Mouse (Mus musculus) intestine, postnatal 0 days (tissue): Measurements from ENCODE around the gene Orm3. TPM values are rescaled to one million over a fixed set of nuclear protein-coding genes. Genes with fewer than 3 reads are reported as not detected.
A peak's percentile ranks its signal among the peaks of the same experiment; 100 is the strongest.

Experiments used
- ATAC-seq: fragments of 200-750 bp; cut with Nextera tagmentation; 2 replicates; pipeline ENCODE4 v1.8.0; 2017; ENCODE audit warnings: mild to moderate bottlenecking, moderate TSS enrichment, moderate library complexity
- H3K27ac ChIP-seq: fragments of 300-500 bp; sonication (generic); 2 replicates; pipeline ENCODE4 v1.5.1; 2014; ENCODE audit warnings: mild to moderate bottlenecking, low read depth, low read length, moderate library complexity
- H3K27me3 ChIP-seq: fragments of 300-500 bp; sonication (generic); replicated peaks from 2 replicates; pipeline ENCODE4 v1.6.1; 2014; ENCODE audit warnings: low read length, mixed read lengths; ENCODE audit not compliant: control insufficient read depth, insufficient read depth
- H3K36me3 ChIP-seq: fragments of 300-500 bp; sonication (generic); 2 replicates; pipeline ENCODE4 v1.6.1; 2014; ENCODE audit warnings: mild to moderate bottlenecking, moderate library complexity; ENCODE audit not compliant: control insufficient read depth, insufficient read depth
- H3K4me1 ChIP-seq: fragments of 300-500 bp; sonication (generic); replicated peaks from 2 replicates; pipeline ENCODE4 v1.6.1; 2014; ENCODE audit warnings: antibody characterized with exemption, low read length, mixed read lengths; ENCODE audit not compliant: control insufficient read depth, insufficient read depth
- H3K4me2 ChIP-seq: fragments of 300-500 bp; sonication (generic); replicated peaks from 2 replicates; pipeline ENCODE4 v1.6.1; 2014; ENCODE audit warnings: low read depth, mild to moderate bottlenecking, moderate library complexity
- H3K4me3 ChIP-seq: fragments of 300-500 bp; sonication (generic); 2 replicates; pipeline ENCODE4 v1.5.1; 2014; ENCODE audit warnings: low read depth, low read length
- H3K9ac ChIP-seq: fragments of 300-500 bp; sonication (generic); 2 replicates; pipeline ENCODE4 v1.6.1; 2014; ENCODE audit warnings: mild to moderate bottlenecking, low read depth, low read length
- H3K9me3 ChIP-seq: fragments of 300-500 bp; sonication (generic); 2 replicates; pipeline ENCODE4 v1.6.1; 2016; ENCODE audit warnings: mixed run types; ENCODE audit not compliant: control insufficient read depth
- CTCF ChIP-seq: sonication (generic); IDR thresholded peaks from 2 replicates; pipeline ENCODE4 v1.5.1; 2016; ENCODE audit warnings: low read depth, mild to moderate bottlenecking, control low read depth, antibody characterized with exemption, moderate library complexity
- WGBS: fragments of 180-500 bp; shearing (Covaris S2); extraction: QIAGEN DNeasy Blood & Tissue Kit; methylation state at CpG from one replicate; pipeline ENCODE4 v1.1.7; 2014; 5-methylcytosine and 5-hydroxymethylcytosine counted together
- polyA plus RNA-seq: library from polyadenylated mRNA; unstranded; fragments of >200 nt; fragmentation: Nextera tagmentation; extraction: Ambion mirVana; gene quantifications from 2 replicates; pipeline ENCODE4 v1.2.1, GENCODE M21; 2015

The Orm3 gene
- polyA plus RNA-seq, 1 experiment from 2014 or later = not detected

GRCm38 (mm10) chr4:63399691-63400270 is 43.8 kb downstream of the Orm3 start:
- WGBS = 73% methylated on average over 8 of the region's 8 CpGs
- Histone ChIP-seq H3K27me3 (no peaks in the 10 kb centered on the region), H3K9me3 (no peaks in the 10 kb centered on the region), H3K4me2 (no peak overlapping the region), H3K4me3 (no peak overlapping the region), H3K27ac (no peak overlapping the region), H3K4me1 (no peaks in the 10 kb centered on the region; the same call in 1 of the 2 replicates), H3K36me3 (peaks cover 7% of the 10 kb centered on the region), H3K9ac (no peak overlapping the region)
- no peak for TF ChIP-seq CTCF
- ATAC-seq = no peak

GRCm38 (mm10) chr4:63400541-63401306 is 44.8 kb downstream of the Orm3 start:
- WGBS = 86% methylated on average over 18 of the region's 18 CpGs
- Histone ChIP-seq H3K4me3 (no peak overlapping the region), H3K36me3 (no peaks in the 10 kb centered on the region), H3K27me3 (no peaks in the 10 kb centered on the region), H3K4me1 (no peaks in the 10 kb centered on the region; the same call in 1 of the 2 replicates), H3K9ac (no peak overlapping the region), H3K4me2 (no peak overlapping the region), H3K27ac (no peak overlapping the region), H3K9me3 (no peaks in the 10 kb centered on the region)
- ATAC-seq = no peak
- TF ChIP-seq CTCF = no peak

- no peak overlapping the region for H3K4me3 ChIP-seq
- no peaks in the 10 kb centered on the region for H3K9me3 ChIP-seq
- peaks cover 2% of the 10 kb centered on the region; the same call in 1 of the 2 replicates for H3K4me1 ChIP-seq
- no peak overlapping the region for H3K9ac ChIP-seq
- TF ChIP-seq CTCF = no peak
- H3K4me2 ChIP-seq = no peak overlapping the region
- H3K27ac ChIP-seq = peak overlapping the region; percentile 21
- no peaks in the 10 kb centered on the region for H3K36me3 ChIP-seq
- ATAC-seq = no peak
- 64% methylated on average over 6 of the region's 6 CpGs for WGBS
- no peaks in the 10 kb centered on the region for H3K27me3 ChIP-seq
Measured at GRCm38 (mm10) chr4:63401620-63402019, 45.7 kb downstream of the Orm3 start.

- Histone ChIP-seq H3K9me3 (no peaks in the 10 kb centered on the region), H3K4me1 (peaks cover 2% of the 10 kb centered on the region; the same call in 1 of the 2 replicates), H3K27ac (peak overlapping the region; percentile 80; the same call in 1 of the 2 replicates), H3K4me3 (no peak overlapping the region), H3K36me3 (no peaks in the 10 kb centered on the region), H3K4me2 (peak overlapping the region; percentile 57), H3K27me3 (no peaks in the 10 kb centered on the region), H3K9ac (no peak overlapping the region)
- 80% methylated on average over 9 of the region's 10 CpGs for WGBS
- no peak for TF ChIP-seq CTCF
- no peak for ATAC-seq
Measured at GRCm38 (mm10) chr4:63402056-63402455, 46.1 kb downstream of the Orm3 start.

GRCm38 (mm10) chr4:63402558-63402957 is 46.6 kb downstream of the Orm3 start:
- H3K4me3 ChIP-seq = peak overlapping the region; percentile 26
- peak overlapping the region; percentile 80 for H3K27ac ChIP-seq
- TF ChIP-seq CTCF = no peak
- peak overlapping the region; percentile 57 for H3K4me2 ChIP-seq
- no peak overlapping the region for H3K9ac ChIP-seq
- H3K27me3 ChIP-seq = no peaks in the 10 kb centered on the region
- H3K36me3 ChIP-seq = no peaks in the 10 kb centered on the region
- ATAC-seq = no peak
- no peaks in the 10 kb centered on the region for H3K9me3 ChIP-seq
- peaks cover 2% of the 10 kb centered on the region; the same call in 1 of the 2 replicates for H3K4me1 ChIP-seq
- 49% methylated on average over 6 of the region's 6 CpGs for WGBS
